Mouse (Mus musculus) Muller cell, postnatal 12 days (primary cell): ENCODE measurements around the gene Vnn1.

Experiments
- DNase-seq: peaks from one replicate; pipeline ENCODE4 v3.0.0-alpha.2; 2015; ENCODE audit errors: inconsistent ontology term

The Vnn1 gene

DNA sequence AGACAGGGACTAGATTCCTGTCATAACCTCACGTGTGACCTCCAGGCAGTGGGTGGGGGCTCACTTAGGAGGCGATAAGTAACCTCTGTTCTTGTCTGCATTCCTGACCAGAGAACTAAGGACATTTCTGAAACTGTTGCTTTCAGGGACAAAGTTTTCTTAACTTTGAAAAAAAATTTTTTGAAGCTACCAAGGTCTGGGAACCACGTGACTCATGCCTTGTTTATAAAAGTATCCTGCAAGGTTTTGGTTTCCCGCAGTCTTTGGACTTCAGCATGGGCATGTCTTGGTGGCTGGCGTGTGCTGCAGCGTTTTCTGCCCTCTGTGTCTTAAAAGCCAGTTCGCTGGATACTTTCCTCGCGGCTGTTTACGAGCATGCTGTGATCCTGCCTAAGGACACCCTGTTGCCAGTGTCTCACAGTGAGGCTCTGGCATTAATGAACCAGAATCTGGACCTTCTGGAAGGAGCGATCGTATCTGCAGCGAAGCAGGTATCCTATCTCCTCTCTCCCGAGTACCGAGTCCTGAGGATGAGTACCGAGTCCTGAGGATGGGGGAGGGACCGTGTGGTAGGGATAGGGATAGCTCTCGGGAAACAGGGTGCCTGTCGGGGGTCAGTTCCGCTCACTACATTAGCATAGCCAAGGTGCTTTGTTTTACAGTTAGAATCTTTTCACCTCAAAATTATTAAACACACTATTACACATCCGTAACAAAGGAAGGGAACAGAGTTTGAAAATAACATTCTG, at the start of gene Vnn1:
Gene Vnn1, plus strand, starts transcription at position 88 of the 749 bp plus-strand sequence.
- peak; percentile 12 for DNase-seq

DNA sequence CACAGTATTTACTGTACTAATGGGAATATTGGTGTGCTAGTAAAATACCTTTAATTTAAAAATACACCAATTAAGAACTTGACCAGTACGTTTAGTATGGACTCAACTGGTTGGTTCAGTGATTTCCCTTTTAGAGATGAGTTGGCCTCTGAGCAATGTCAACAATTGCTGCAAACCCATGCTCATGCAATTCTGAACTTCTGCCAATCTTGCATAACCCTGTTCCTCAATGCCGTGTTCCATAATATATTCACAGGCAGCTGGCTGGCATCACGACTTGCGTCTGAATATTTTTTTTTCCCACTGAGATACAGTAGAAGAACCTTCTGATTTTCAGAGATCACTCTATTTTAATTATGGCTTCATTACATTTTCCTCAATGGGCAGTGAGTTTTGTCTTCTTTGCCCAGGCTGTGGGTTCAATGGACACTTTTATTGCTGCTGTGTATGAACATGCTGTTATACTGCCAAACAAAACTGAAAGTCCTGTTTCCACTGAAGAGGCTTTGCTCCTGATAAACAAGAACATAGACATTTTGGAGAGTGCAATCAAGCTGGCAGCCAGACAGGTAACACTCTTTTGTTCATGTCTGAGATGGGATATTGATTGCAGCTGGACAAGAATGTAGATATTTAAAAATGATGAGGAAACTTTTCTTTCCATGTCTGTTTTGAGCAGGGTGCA, 43.1 kb upstream of the Vnn1 start, which contains the start of gene Vnn3:
Gene Vnn3, plus strand, starts transcription at position 235 of the 685 bp plus-strand sequence.
- DNase-seq = peak; percentile 17

DNA sequence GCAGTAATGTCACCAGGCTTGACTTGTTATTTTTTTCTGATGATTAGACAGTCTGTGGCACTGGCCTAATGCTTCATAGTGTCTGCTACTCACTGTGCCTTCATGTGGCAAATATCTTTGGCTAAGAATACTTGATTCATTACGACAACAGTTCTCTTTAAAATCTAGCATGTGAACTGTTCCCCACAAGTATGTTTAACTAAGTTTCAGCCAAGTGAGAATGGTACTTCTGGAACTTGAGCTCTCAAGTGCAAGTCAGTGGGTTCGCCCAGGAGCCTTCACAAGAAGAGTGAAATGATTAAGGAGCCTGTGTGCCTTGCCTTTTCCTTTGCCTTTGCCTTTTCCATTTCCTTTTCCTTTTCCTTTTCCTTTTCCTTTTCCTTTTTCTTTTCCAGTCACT, 42.4 kb upstream of the Vnn1 start:
- peak; percentile 27 for DNase-seq

DNA sequence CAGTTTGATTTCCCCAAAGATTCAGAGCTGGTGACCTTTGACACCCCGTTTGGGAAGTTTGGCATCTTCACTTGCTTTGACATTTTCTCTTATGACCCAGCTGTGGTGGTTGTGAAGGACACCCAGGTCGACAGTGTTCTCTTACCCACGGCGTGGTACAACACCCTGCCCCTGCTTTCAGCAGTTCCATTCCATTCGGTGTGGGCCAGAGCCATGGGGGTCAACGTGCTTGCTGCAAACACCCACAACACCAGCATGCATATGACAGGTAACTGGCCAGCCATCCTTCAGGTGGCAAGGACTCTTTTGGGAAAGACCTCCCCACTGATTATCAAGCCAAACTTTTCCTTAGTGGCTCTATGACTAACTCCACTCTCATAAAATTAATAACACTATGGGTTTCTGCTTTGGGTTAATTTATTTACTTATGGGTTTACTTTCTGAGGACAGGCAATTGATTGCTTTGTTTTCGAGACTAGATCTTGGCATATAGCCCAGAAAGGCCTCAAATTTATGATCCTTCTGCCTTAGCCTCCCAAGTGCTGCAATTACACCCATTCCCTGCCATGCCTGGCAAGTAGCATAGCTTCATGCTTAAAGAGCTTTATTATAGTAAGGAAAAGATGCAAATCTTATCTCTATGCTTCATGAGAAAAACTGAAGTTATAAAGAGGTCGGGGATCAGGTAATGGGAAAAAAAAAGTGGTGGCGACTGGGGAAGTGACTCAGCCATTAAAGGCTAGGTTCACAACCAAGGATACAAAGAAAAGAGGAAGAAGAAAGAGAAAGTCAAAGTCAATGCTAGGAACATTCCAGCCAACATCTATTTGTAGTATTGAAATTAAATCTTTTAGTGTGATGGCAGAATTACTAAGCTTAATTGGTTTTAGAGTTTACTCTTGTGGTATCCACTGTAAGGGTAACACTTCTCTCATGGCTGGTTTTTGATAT, 29.9 kb upstream of the Vnn1 start:
- DNase-seq = no peak

DNA sequence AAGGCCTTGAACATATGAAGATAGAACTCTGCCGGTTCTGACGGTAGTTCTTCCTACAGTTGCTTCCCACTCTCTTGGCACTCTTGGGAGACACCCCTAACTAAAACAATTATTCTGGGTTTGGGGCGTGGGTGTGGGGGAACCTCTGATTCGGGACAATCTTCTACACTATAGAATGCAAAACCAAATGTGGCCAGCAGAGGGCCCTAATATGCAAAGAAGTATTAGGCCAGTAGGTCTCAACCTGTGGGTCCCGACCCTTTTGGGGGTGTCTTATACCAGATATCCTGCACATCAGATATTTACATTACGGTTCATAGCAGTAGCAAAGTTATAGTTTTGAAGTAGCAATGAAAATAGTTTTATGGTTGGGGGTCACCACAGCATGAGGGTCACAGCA, 13.8 kb upstream of the Vnn1 start:
- no peak for DNase-seq

DNA sequence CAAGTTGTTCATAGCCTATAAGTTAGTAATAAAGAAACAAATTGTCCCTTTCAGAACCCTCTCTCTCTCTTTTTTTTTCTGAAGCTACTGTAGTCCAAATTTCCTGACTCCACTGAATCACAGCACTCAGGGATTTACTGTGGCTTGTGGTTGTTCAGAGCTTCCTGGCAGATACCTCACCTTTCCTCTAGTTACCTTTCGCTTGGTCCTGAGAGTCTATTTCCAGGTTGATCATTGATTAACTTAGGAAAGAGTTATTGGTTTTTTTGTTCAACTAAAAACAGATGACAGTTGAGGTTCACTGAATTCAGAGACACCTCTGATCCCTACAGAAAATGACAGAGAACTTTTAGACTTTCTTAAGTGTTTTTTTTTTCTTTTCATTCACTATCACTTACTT, 9.6 kb upstream of the Vnn1 start:
- no peak for DNase-seq

DNA sequence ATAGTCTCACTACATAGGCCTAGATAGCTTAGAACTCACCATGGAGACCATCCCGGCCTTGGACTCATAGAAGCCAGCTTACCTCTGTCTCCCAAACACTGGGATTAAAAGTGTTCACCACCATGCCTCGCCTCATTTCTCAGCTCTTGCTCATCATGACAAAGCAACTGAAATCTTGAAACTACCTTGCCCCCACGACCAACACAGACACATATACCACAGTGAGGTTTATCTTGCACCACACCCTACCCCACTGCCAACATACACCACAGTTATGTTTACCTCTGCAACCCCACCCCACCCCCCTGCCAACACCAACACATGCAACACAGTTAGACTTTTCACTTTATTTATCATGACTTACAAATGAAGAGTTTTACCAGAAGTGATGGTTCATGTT, 8.4 kb upstream of the Vnn1 start:
- no peak for DNase-seq

DNA sequence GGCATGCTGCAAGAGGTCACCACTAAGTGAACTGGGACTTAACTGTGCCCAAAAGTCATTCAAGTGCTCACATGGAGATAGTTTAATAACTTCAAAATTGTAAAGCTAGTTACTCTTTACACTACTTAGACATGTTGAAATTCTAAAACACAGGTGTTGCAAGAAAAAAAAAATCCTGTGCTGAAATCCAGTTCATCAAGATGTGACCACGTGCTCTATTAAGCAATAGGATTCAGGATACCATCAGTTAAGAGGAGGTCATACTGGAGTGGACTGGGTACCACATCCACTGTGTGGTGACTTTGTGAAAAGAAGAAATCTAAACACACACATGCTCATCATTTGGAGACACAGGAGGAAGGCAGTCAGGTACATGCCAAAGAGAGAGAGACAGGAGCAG, 1.5 kb upstream of the Vnn1 start:
- no peak for DNase-seq

DNA sequence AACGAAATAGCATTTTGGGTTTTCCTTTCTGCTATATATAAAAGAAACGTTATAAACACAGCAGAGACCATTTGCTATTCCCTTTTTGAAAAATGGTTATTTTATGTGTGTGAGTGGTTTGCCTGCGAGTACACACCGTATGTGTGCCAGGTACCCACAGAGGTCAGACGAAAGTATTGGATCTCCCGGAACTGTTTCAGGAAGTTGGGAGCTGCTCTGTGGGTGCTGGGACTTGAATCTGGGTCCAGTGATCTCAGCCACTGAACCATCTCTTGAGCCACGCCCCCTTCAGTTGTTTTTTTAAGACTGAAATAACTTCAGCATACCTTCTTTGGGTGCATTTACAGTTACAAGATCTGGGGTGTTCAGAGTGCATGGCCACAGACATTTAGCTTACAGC, 888 bp downstream of the Vnn1 start:
- no peak for DNase-seq

DNA sequence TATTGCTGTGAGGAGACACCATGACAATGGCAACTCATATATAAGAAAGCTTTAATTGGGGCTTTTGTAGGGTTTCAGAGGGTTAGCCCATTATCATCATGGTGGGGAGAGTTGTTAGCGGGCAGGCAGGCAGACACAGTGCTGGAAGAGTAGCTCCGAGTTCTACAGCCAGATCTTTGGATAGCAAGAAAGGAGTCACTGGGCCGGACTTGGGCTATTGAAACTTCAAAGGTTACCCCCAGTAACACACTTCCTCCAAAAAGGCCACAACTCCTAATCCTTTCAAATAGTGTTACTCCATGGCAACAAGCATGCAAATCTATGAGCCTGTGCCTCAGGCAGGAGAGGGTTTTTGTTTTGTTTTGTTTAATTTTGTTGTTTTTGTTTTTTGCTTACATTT, 6.6 kb downstream of the Vnn1 start:
- DNase-seq = no peak

DNA sequence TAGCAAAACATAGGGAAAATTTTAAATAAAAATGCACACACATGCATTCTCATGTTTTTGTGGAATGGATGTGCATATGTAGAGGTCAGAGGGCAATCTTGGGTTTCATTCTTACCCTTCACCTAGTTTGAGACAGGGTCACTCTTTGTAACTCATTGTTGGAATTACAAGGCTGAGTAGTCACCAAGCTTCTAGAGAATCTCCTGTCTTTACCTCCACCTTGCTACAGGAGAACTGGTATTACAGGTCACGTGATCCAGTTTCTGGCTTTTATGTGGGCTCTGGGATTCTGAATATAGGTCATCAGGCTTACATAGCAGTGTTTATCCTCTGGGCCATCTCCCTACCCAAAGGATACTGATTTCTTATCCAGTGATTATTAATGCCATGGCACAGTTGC, 11.2 kb downstream of the Vnn1 start:
- DNase-seq = no peak

DNA sequence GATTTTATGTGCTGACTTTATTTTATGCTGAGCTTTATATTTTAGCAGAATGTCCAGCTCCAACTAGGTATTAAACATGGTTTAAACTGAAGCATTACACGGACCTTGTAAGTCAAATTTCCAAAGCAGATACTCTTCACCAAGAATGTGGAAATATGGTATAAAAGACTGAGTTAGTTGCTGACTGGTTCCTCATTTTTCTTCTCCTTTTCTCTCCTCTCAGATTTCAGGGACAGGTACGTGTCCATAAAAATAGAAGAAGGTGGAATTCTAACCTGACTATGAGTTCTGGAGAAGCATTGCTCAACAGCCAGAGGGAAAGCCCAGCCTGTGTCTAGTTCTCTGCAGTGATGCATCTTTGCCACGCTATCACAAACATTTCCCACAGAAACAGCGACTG, 25.6 kb downstream of the Vnn1 start, which contains the start of gene Taar1:
Gene Taar1, plus strand, starts transcription at position 301 of the 400 bp plus-strand sequence.
- no peak for DNase-seq

DNA sequence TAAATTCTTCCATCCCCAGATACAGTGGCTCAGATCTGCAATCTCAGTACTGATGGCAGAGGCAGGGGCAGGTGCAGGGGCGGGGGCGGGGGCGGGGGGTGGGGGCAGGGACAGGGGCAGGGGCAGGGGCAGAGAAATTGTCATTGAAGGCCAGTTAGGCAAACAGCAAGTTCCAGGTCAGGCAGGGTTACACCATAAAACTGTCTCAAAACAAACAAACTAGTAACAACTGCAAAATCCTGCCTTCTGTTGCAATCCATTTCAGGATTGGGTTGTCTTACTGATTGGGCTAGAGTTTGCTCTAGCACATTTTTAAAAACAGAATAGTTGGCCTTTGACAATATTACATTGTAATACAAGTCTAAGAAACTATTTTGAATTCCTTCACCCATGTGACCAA, 28.0 kb downstream of the Vnn1 start:
- no peak for DNase-seq

DNA sequence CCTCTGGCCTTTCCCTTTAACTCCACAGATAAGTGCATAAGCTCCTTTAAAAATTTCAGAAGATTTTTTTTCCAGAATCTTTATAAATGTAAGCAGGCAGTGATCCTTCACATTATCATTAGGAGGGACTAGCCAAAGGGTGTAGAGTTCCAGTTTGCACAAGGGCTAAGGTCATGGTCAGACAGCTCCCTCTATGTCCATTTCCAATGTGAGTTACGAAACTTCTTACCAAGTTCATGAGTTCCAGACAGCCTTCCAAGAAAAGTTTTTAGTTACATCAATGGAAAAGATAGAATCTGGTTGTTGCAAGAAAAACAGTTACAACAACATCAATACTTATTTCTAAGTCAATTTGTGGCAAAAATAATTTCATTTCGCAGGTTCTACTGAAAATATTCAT, 29.5 kb downstream of the Vnn1 start:
- no peak for DNase-seq

DNA sequence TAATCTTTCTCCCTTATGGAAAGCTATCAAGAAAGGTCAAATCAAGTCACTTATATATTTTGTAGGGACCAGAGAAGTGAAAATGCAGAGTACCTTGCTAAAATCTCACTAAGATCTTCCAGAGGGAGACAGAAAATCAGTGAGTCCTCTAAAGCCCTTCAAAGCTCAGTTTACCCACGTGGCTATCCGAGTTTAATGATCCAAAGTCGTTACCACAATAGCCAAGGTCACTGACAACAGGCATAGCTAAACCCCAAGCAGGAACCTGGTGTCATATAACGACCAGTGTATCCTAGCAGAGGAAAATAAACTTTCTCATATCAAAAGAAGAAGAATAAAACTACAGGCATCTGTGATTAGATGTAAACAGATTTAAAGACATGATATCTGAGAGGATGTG, 43.1 kb downstream of the Vnn1 start:
- no peak for DNase-seq

DNA sequence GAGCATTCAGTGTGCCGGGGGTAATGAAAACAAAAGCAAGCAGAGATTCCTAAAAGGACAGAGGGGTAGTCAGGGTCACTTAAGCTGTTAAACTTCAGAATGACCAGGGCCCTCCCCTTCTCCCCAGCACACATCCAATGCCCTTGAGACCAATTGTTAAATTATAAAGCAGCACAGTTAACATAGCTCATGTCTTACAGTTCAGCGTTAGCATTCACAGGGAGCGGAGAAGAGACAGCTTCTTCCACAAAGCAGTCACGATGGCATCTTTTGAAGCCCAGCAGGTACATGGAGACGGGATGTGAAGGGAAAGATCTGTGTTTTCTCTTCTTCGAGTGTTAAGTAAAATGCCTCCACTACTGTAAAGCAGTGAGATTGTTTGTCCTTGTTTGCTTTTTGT, 43.8 kb downstream of the Vnn1 start, which contains the start of gene Taar2:
Gene Taar2, plus strand, starts transcription at position 261 of the 400 bp plus-strand sequence.
- DNase-seq = no peak

DNA sequence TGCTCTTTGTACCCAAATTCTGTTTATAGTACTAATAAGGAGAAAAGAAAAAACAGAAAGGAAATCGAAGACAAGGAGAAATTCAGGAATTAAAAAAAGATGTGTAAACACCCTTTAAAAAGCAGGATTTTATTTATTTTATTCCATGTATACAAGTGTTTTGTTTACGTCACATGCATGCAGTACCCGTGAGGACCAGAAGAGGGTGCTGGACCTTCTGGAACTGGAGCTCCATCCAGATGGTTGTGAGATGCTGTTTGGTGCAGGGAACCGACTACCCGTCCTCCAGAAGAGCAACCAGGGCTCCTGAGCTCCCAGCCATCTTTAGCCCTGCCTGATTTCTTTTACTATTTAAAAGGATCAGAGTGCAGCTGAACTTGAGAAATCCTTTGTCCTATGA, 48.0 kb downstream of the Vnn1 start:
- no peak for DNase-seq

DNA sequence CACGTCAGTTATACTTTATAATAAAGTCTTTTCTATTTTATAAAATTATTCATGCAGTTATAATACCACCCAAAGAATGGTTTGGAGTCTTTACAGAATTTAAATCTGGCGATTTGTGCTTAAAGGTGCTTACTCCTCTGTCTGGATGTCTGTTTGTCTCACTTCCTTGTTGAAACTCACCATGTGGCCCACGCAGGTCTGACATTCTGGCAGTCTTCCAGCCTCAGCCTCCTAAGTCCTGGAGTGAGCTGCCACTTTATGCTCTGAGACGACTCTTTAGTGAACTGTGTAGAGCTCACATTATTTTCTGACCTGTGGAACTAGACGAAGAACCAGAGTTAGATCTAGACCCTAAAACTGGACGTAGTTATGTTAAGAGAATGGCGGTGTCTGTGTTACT, 53.5 kb downstream of the Vnn1 start:
- DNase-seq = no peak

DNA sequence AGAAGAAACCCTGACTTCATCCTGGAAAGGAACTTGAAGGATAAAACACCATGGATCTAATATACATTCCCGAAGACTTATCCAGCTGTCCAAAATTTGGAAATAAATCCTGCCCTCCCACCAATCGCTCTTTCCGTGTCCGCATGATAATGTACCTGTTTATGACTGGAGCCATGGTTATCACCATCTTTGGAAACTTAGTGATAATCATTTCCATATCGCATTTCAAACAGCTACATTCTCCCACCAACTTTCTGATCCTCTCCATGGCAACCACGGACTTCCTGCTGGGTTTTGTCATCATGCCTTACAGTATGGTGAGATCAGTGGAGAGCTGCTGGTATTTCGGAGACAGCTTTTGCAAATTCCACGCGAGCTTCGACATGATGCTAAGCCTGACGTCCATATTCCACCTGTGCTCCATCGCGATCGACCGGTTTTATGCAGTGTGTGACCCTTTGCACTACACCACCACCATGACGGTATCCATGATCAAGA, 55.1 kb downstream of the Vnn1 start, which contains the start of gene Taar3:
Gene Taar3, plus strand, starts transcription at position 51 of the 498 bp plus-strand sequence.
- DNase-seq = no peak

DNA sequence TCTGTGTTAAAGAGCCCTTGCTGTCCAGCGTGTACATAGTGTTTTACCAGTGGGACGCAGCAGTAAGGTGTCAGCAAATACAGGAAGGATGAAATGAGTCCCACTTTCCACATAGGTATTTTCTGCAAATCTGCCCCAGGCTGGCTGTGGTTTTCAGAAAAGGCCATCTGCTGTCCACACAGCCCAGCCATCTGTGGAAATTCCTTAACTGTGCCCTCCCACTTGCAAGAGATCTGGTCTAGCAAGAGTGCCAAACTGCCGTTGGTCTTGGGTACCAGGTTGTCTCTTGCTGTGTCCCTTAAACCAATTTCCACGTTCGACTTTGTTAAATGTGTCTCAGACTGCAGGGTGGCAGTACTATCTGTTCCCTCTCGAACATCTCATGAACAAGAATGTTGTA, 57.2 kb downstream of the Vnn1 start:
- DNase-seq = no peak
